Mouse (Mus musculus) neural tube, embryonic 15.5 days (tissue): ENCODE data around the gene Cdk2ap1. TPM values are rescaled to one million over a fixed set of nuclear protein-coding genes. Genes with fewer than 3 reads are reported as not detected.
"Not testable (repeated sequence)": the region's sequence is repeated elsewhere in the genome, so short reads cannot be mapped to it uniquely, and the experiment has no call there.

ENCODE experiments used
- ATAC-seq: fragments of 200-750 bp; cut with Nextera tagmentation; 2 replicates; pipeline ENCODE4 v1.8.0; 2017; ENCODE audit warnings: mild to moderate bottlenecking, moderate TSS enrichment, moderate library complexity; ENCODE audit not compliant: low FRiP score
- H3K27ac ChIP-seq: fragments of 300-500 bp; sonication (generic); replicated peaks from 2 replicates; pipeline ENCODE4 v1.5.1; 2015; ENCODE audit warnings: mild to moderate bottlenecking, inconsistent platforms
- H3K27me3 ChIP-seq: fragments of 300-500 bp; sonication (generic); replicated peaks from 2 replicates; pipeline ENCODE4 v1.6.1; 2015; ENCODE audit warnings: inconsistent platforms
- H3K36me3 ChIP-seq: fragments of 300-500 bp; sonication (generic); 2 replicates; pipeline ENCODE4 v1.6.1; 2015; ENCODE audit warnings: inconsistent platforms
- H3K4me1 ChIP-seq: fragments of 300-500 bp; sonication (generic); 2 replicates; pipeline ENCODE4 v1.6.1; 2015; ENCODE audit warnings: inconsistent platforms
- H3K4me2 ChIP-seq: fragments of 300-500 bp; sonication (generic); 2 replicates; pipeline ENCODE4 v1.6.1; 2015; ENCODE audit warnings: inconsistent platforms, mild to moderate bottlenecking, moderate library complexity
- H3K4me3 ChIP-seq: fragments of 300-500 bp; sonication (generic); replicated peaks from 2 replicates; pipeline ENCODE4 v1.5.1; 2015; ENCODE audit warnings: mild to moderate bottlenecking, inconsistent platforms
- H3K9ac ChIP-seq: fragments of 300-500 bp; sonication (generic); replicated peaks from 2 replicates; pipeline ENCODE4 v1.6.1; 2015; ENCODE audit warnings: mild to moderate bottlenecking, inconsistent platforms
- H3K9me3 ChIP-seq: fragments of 300-500 bp; sonication (generic); replicated peaks from 2 replicates; pipeline ENCODE4 v1.6.1; 2016; ENCODE audit warnings: inconsistent platforms
- WGBS: fragments of 180-500 bp; shearing (Covaris S2); methylation state at CpG from one replicate; pipeline ENCODE4 v1.1.7; 2015; ENCODE audit warnings: mixed read lengths; 5-methylcytosine and 5-hydroxymethylcytosine counted together
- polyA plus RNA-seq: library from polyadenylated mRNA; unstranded; fragments of >200 nt; fragmentation: Nextera tagmentation; extraction: Ambion mirVana; gene quantifications from 2 replicates; pipeline ENCODE4 v1.2.1, GENCODE M21; 2015

The Cdk2ap1 gene
- polyA plus RNA-seq, 1 experiment from 2014 or later: 89.0 TPM

DNA sequence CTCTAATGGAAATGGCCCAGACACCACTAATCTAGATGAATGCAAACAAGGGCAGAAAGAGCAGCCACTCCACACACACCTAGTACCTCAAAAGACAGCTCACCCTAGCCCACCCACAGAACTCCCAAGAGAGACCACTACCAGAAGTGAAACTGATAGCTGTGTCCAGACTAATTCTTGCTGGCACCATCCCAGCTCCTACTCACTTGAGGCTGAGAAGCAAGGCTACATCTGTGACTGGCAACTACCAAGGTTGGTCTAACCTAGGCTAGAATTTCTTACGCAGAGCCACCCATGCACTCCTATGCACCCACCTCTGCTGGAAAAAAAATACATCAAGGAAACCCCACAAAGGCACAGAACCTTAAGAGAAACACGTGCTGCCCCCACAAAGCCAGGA, 12.5 kb downstream of the Cdk2ap1 start:
- Histone ChIP-seq H3K36me3 (peaks cover 27% of the 10 kb centered on the region), H3K4me3 (peak overlapping the region; percentile 83), H3K4me2 (peak overlapping the region; percentile 84), H3K27me3 (no peaks in the 10 kb centered on the region), H3K27ac (peak overlapping the region; percentile 95), H3K9ac (peak overlapping the region; percentile 36; the same call in 1 of the 2 replicates), H3K4me1 (peaks cover 50% of the 10 kb centered on the region), H3K9me3 (no peaks in the 10 kb centered on the region)
- WGBS: 62% methylated on average over 2 of the region's 2 CpGs
- ATAC-seq: no peak

- H3K27me3 ChIP-seq: no peaks in the 10 kb centered on the region
- H3K4me3 ChIP-seq: no peak overlapping the region
- 85% methylated on average over 17 of the region's 17 CpGs for WGBS
- H3K36me3 ChIP-seq: peaks cover 34% of the 10 kb centered on the region
- ATAC-seq: no peak
- no peaks in the 10 kb centered on the region for H3K9me3 ChIP-seq
- peaks cover 47% of the 10 kb centered on the region for H3K4me1 ChIP-seq
- peak overlapping the region; percentile 95 for H3K27ac ChIP-seq
- H3K4me2 ChIP-seq: peak overlapping the region; percentile 84
- peak overlapping the region; percentile 37 for H3K9ac ChIP-seq
Observed at GRCm38 (mm10) chr5:124349196-124349595, 13.7 kb downstream of the Cdk2ap1 start.

GRCm38 (mm10) chr5:124342897-124343296, 20.0 kb downstream of the Cdk2ap1 start:
- no peak for ATAC-seq
- Histone ChIP-seq H3K27me3 (no peaks in the 10 kb centered on the region), H3K4me1 (peaks cover 17% of the 10 kb centered on the region), H3K4me2 (no peak overlapping the region), H3K9me3 (no peaks in the 10 kb centered on the region), H3K4me3 (no peak overlapping the region), H3K9ac (no peak overlapping the region), H3K27ac (no peak overlapping the region), H3K36me3 (peaks cover 18% of the 10 kb centered on the region)
- 79% methylated on average over 8 of the region's 8 CpGs for WGBS

- not testable (repeated sequence) for H3K9me3 ChIP-seq, ATAC-seq, H3K27me3 ChIP-seq, H3K4me2 ChIP-seq, H3K4me3 ChIP-seq, H3K9ac ChIP-seq, H3K27ac ChIP-seq
- H3K4me1 ChIP-seq: peaks cover 23% of the 10 kb centered on the region
- WGBS: 70% methylated on average over 6 of the region's 6 CpGs
- H3K36me3 ChIP-seq: peaks cover 16% of the 10 kb centered on the region
Observed at GRCm38 (mm10) chr5:124341753-124342339, 21.0 kb downstream of the Cdk2ap1 start.

- H3K27ac ChIP-seq: peak overlapping the region; percentile 52
- ATAC-seq: no peak
- peaks cover 41% of the 10 kb centered on the region for H3K4me1 ChIP-seq
- no peaks in the 10 kb centered on the region for H3K36me3 ChIP-seq
- H3K4me3 ChIP-seq: no peak overlapping the region
- H3K9me3 ChIP-seq: no peaks in the 10 kb centered on the region
- no peak overlapping the region for H3K9ac ChIP-seq
- H3K4me2 ChIP-seq: no peak overlapping the region
- H3K27me3 ChIP-seq: no peaks in the 10 kb centered on the region
- 80% methylated on average over 8 of the region's 8 CpGs for WGBS
Observed at GRCm38 (mm10) chr5:124338791-124339190, 24.1 kb downstream of the Cdk2ap1 start.

- WGBS: 16% methylated on average over 9 of the region's 9 CpGs
- no peak overlapping the region for H3K9ac ChIP-seq
- H3K4me1 ChIP-seq: peaks cover 49% of the 10 kb centered on the region
Observed at GRCm38 (mm10) chr5:124337909-124338308, 25.0 kb downstream of the Cdk2ap1 start.

GRCm38 (mm10) chr5:124337103-124337502, 25.8 kb downstream of the Cdk2ap1 start:
- Histone ChIP-seq H3K36me3 (no peaks in the 10 kb centered on the region), H3K4me1 (peaks cover 49% of the 10 kb centered on the region)
- 81% methylated on average over 9 of the region's 9 CpGs for WGBS

More at GRCm38 (mm10) chr5:124337909-124338308, 25.0 kb downstream of the Cdk2ap1 start:
- no peak overlapping the region; the same call in 1 of the 2 replicates for H3K4me2 ChIP-seq
- no peaks in the 10 kb centered on the region for H3K36me3 ChIP-seq
- H3K27ac ChIP-seq: peak overlapping the region; percentile 52
- H3K9me3 ChIP-seq: no peaks in the 10 kb centered on the region
- no peaks in the 10 kb centered on the region for H3K27me3 ChIP-seq
- H3K4me3 ChIP-seq: no peak overlapping the region
- ATAC-seq: no peak

DNA sequence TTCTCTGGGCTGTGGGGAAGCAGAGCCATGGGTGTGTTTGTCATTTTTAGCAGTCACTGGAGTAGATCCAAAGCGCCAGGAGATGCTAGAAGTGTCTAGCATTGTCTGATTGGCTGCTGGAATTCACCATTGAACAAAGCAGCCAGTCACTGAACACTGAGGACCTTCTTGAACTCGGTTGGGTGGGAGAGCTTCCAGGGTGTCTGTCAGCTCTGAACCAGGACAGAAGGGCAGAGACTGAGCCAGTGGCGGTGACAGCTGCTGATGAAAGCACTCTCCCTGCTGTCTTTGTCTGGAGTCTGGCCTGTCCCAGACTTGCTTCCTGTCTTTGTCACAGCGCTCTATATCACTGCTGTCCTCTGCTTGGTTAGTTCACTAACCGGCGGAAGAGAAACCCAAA, 28.5 kb downstream of the Cdk2ap1 start:
- WGBS: 9% methylated on average over 6 of the region's 6 CpGs
- Histone ChIP-seq H3K9ac (no peak overlapping the region), H3K36me3 (no peaks in the 10 kb centered on the region), H3K4me3 (no peak overlapping the region), H3K27ac (peak overlapping the region; percentile 82), H3K9me3 (no peaks in the 10 kb centered on the region), H3K27me3 (no peaks in the 10 kb centered on the region), H3K4me1 (peaks cover 51% of the 10 kb centered on the region), H3K4me2 (peak overlapping the region; percentile 22)
- peak; percentile 75 for ATAC-seq

More at GRCm38 (mm10) chr5:124337103-124337502, 25.8 kb downstream of the Cdk2ap1 start:
- Histone ChIP-seq H3K4me2 (no peak overlapping the region), H3K27ac (peak overlapping the region; percentile 30; the same call in 1 of the 2 replicates), H3K9me3 (no peaks in the 10 kb centered on the region), H3K27me3 (no peaks in the 10 kb centered on the region), H3K4me3 (no peak overlapping the region), H3K9ac (no peak overlapping the region)
- no peak for ATAC-seq

GRCm38 (mm10) chr5:124330086-124330485, 32.8 kb downstream of the Cdk2ap1 start:
- 86% methylated on average over 6 of the region's 6 CpGs for WGBS
- Histone ChIP-seq H3K9me3 (no peaks in the 10 kb centered on the region), H3K4me1 (peaks cover 46% of the 10 kb centered on the region)

DNA sequence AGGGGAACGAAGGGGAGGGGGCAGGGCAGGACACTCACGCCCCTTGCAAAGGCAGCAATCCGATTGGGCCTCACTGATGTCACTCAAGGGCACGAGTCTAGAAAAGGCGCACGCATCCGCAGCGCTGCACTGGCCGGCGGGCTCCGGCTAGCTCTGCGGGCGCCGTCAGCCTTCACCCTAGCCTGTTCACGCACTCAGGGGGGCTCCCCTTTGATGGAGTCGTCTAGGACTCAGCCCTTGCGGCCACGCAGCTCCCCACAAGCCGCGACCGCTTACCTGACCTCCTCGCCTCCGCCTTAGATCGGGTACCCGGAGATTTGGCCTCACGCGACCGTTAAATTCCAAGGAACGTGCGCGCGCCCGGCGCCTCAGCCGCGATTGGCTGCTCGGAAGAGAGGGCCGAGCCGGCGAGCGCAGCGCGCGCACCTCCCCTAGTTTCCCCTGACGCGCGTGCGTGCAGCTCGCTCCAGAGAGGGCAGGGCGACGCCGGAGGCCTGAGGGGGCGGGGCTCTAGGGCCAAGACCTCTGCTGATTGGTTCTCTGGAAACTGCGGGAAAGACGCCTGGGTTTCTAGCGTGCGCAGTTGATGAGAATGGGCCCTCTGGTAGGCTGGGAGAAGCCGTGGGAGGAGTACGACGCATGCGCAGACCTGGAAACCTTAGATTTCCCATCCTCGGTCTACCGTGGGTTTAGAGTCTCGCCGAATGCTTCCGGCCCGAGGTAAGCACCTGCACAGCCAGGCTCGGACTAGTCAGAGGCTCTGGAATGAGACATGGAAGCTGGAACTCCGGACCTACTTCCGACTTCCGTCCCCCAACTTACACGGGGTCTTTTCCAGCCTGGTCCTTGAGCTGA, 35.1 kb downstream of the Cdk2ap1 start, which contains the start of the genes Mphosph9 and 2810006K23Rik:
Mphosph9 (minus strand) TSS at position 463 of the 855 bp plus-strand sequence.
2810006K23Rik (plus strand) TSS at position 580 of the 855 bp plus-strand sequence.
- ATAC-seq: peak; percentile 99

More at GRCm38 (mm10) chr5:124330086-124330485, 32.8 kb downstream of the Cdk2ap1 start:
- Histone ChIP-seq H3K27me3 (no peaks in the 10 kb centered on the region), H3K36me3 (no peaks in the 10 kb centered on the region), H3K27ac (no peak overlapping the region), H3K4me3 (no peak overlapping the region), H3K9ac (no peak overlapping the region), H3K4me2 (no peak overlapping the region)
- no peak for ATAC-seq

DNA sequence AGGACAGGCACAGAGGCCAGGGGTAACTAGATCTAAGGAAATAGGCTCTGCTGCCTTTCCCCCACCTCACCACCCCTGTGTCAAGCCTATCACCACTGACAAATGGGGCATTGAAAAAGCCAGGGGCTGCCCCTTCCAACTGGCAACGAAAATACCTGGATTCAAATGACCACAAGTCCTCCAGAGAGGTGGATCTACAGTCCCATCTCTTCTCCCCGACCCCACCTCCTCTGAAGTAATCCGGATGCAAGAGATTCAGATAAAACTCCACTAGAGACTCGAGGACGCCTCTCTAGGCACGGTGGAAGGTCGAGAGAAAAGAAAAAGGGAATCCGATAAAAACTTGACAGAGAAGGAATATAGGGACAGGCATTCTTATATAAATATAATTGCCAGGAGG, 36.1 kb downstream of the Cdk2ap1 start:
- under 1% methylated on average over 8 of the region's 8 CpGs for WGBS
- H3K4me1 ChIP-seq: peaks cover 29% of the 10 kb centered on the region
- H3K4me2 ChIP-seq: peak overlapping the region; percentile 93
- ATAC-seq: no peak
- no peaks in the 10 kb centered on the region for H3K27me3 ChIP-seq
- peak overlapping the region; percentile 81 for H3K9ac ChIP-seq
- H3K27ac ChIP-seq: peak overlapping the region; percentile 99
- no peaks in the 10 kb centered on the region for H3K9me3 ChIP-seq
- H3K36me3 ChIP-seq: peaks cover 5% of the 10 kb centered on the region
- H3K4me3 ChIP-seq: peak overlapping the region; percentile 76

More for the DNA sequence above, 35.1 kb downstream of the Cdk2ap1 start, which contains the start of the genes Mphosph9 and 2810006K23Rik:
- H3K9me3 ChIP-seq: no peaks in the 10 kb centered on the region
- WGBS: under 1% methylated on average over 71 of the region's 72 CpGs
- peak within 1 kb of the TSS; percentile 76 for H3K4me3 ChIP-seq
- peak within 1 kb of the TSS; percentile 99 for H3K27ac ChIP-seq
- H3K4me2 ChIP-seq: peak within 1 kb of the TSS; percentile 93
- H3K4me1 ChIP-seq: peaks cover 29% of the 10 kb centered on the region
- peak within 1 kb of the TSS; percentile 81 for H3K9ac ChIP-seq
- H3K36me3 ChIP-seq: peaks cover 4% of the 10 kb centered on the region
- no peaks in the 10 kb centered on the region for H3K27me3 ChIP-seq
